10 mouse cellular contexts compared by ENCODE assay signal in the genomic region with DNA sequence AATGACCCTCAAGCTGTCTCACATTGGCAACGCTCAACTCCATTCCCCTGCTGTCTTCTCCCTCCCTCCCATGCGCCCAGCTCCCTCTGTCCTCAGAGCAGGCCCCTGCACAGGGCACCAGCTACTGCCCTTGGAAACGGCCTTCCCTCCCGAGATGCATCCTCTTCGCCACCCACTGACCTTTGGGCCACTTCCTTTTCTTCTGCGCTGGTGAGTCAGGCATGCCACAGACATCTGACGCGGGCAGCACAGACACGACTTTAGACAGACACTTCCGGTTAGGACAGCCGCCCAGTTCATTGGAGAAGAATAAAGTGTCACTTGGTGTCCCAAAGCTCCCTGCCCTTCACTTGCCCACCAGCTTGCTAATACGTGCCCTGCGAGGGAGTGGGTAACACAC. TPM values are rescaled to one million over a fixed set of nuclear protein-coding genes. Genes with fewer than 3 reads are reported as not detected.
DNase-seq lines count a peak whose midpoint lies in the region; ATAC-seq lines count a peak whose summit lies in the region.
"Had no signal": no experiment of that assay in that cellular context is flagged by ENCODE, and none has a peak within 500 bp of the region (broad histone marks: within the 10 kb centered on the region; RNA-seq: fewer than 3 reads in every experiment).

No protein-coding gene starts in this region.

- no peaks in the 10 kb centered on the region for H3K27me3 ChIP-seq in forebrain, embryonic 11.5 days (ENCODE audit: control insufficient read depth, insufficient read depth, low read length)
- H3K27me3 ChIP-seq in forebrain, embryonic 12.5 days = peaks cover 6% of the 10 kb centered on the region; the same call in 1 of the 2 replicates
- no peaks in the 10 kb centered on the region for H3K27me3 ChIP-seq in kidney, embryonic 15.5 days

- peak; percentile 48 for DNase-seq in forebrain, embryonic 11.5 days (ENCODE audit: low spot score)
- peak; percentile 83 to 86 for DNase-seq in adrenal gland, postnatal 36 days
- DNase-seq in lung, postnatal 4 days = peak; percentile 73 to 74
- DNase-seq in spleen, postnatal 10 days (ENCODE audit: low spot score in 2 of 2) = no peak
- DNase-seq in yolk sac, embryonic 10.5 days (ENCODE audit: low spot score) = no peak
- DNase-seq in right cerebral cortex, adult 18-20 months = no peak
- DNase-seq: retina, postnatal 1 day had no signal

- no peaks in the 10 kb centered on the region for H3K4me1 ChIP-seq in forebrain, embryonic 11.5 days (replicated peaks; ENCODE audit: control insufficient read depth, insufficient read depth, low read length)
- H3K4me1 ChIP-seq in forebrain, embryonic 12.5 days = peaks cover 16% of the 10 kb centered on the region; the same call in 1 of the 2 replicates
- H3K4me1 ChIP-seq in kidney, embryonic 15.5 days = peaks cover 14% of the 10 kb centered on the region

- WGBS in forebrain, embryonic 11.5 days = 82% methylated on average over 13 of the region's 13 CpGs
- 85% methylated on average over 13 of the region's 13 CpGs for WGBS in forebrain, embryonic 12.5 days
- 35% methylated on average over 13 of the region's 13 CpGs for WGBS in kidney, embryonic 15.5 days

- ATAC-seq in forebrain, embryonic 11.5 days (replicated peaks; ENCODE audit: low FRiP score) = no peak
- ATAC-seq in forebrain, embryonic 12.5 days (ENCODE audit: low FRiP score) = no peak
- peak; percentile 41; the same call in 1 of the 2 replicates for ATAC-seq in kidney, embryonic 15.5 days (replicated peaks; ENCODE audit: low FRiP score)

- H3K4me3 ChIP-seq in forebrain, embryonic 11.5 days (ENCODE audit: low read depth, low read length) = no peak overlapping the region
- no peak overlapping the region for H3K4me3 ChIP-seq in forebrain, embryonic 12.5 days (replicated peaks)
- no peak overlapping the region for H3K4me3 ChIP-seq in kidney, embryonic 15.5 days (replicated peaks)

- H3K36me3 ChIP-seq in forebrain, embryonic 11.5 days (ENCODE audit: control insufficient read depth, insufficient read depth, low read length) = no peaks in the 10 kb centered on the region
- H3K36me3 ChIP-seq in forebrain, embryonic 12.5 days (replicated peaks) = no peaks in the 10 kb centered on the region
- no peaks in the 10 kb centered on the region for H3K36me3 ChIP-seq in kidney, embryonic 15.5 days

- H3K9me3 ChIP-seq in forebrain, embryonic 11.5 days (ENCODE audit: control insufficient read depth, low read length) = no peaks in the 10 kb centered on the region
- H3K9me3 ChIP-seq in forebrain, embryonic 12.5 days = no peaks in the 10 kb centered on the region
- H3K9me3 ChIP-seq in kidney, embryonic 15.5 days (replicated peaks) = no peaks in the 10 kb centered on the region

- no peak overlapping the region for H3K27ac ChIP-seq in forebrain, embryonic 11.5 days (ENCODE audit: low read depth, low read length)
- no peak overlapping the region for H3K27ac ChIP-seq in forebrain, embryonic 12.5 days
- no peak overlapping the region for H3K27ac ChIP-seq in kidney, embryonic 15.5 days

- H3K9ac ChIP-seq in forebrain, embryonic 11.5 days (ENCODE audit: low read length) = no peak overlapping the region
- H3K9ac ChIP-seq in forebrain, embryonic 12.5 days = no peak overlapping the region
- H3K9ac ChIP-seq in kidney, embryonic 15.5 days = no peak overlapping the region

- no peak overlapping the region for H3K4me2 ChIP-seq in forebrain, embryonic 11.5 days (ENCODE audit: low read depth, low read length, severe bottlenecking)
- no peak overlapping the region for H3K4me2 ChIP-seq in forebrain, embryonic 12.5 days
- peak overlapping the region; percentile 7; the same call in 1 of the 2 replicates for H3K4me2 ChIP-seq in kidney, embryonic 15.5 days

RNA-seq across cellular contexts. Expression of gene Gpa33, which starts 8.1 kb away (rescaled TPM):
- polyA plus RNA-seq in forebrain, embryonic 11.5 days (2014; fragmentation: Nextera tagmentation; extraction: Ambion mirVana) = 0.12 and 0.20 TPM in 2 replicates
- not detected in 2 replicates for polyA plus RNA-seq in forebrain, embryonic 12.5 days (2016; fragmentation: Nextera tagmentation; extraction: Ambion mirVana)
- total RNA-seq in adrenal gland, postnatal 36 days (2021) = under 1 TPM; 0.10 to 0.23 TPM
- 0.70 and 2.4 TPM in 2 replicates for polyA plus RNA-seq in kidney, embryonic 15.5 days (2015; fragmentation: Nextera tagmentation; extraction: Ambion mirVana)
- total RNA-seq: left cerebral cortex, postnatal 10 days had no signal

RNA-seq across cellular contexts. Expression of gene Dusp27, which starts 10.4 kb away (rescaled TPM):
- polyA plus RNA-seq in forebrain, embryonic 11.5 days (2014; fragmentation: Nextera tagmentation; extraction: Ambion mirVana) = 1.8 and 2.2 TPM in 2 replicates
- 1.4 and 1.8 TPM in 2 replicates for polyA plus RNA-seq in forebrain, embryonic 12.5 days (2016; fragmentation: Nextera tagmentation; extraction: Ambion mirVana)
- under 1 TPM; 0.07 to 0.10 TPM for total RNA-seq in adrenal gland, postnatal 36 days (2021)
- 1.0 and 1.3 TPM in 2 replicates for polyA plus RNA-seq in kidney, embryonic 15.5 days (2015; fragmentation: Nextera tagmentation; extraction: Ambion mirVana)

Comparison
In these comparisons a context has a peak if more than half of its experiments do, and no peak if none do; other contexts are left out.
1. DNase-seq: peak in forebrain, embryonic 11.5 days (single experiment), adrenal gland, postnatal 36 days (2 of 2) and lung, postnatal 4 days (2 of 2); none in spleen, postnatal 10 days (0 of 2), yolk sac, embryonic 10.5 days (single experiment) and right cerebral cortex, adult 18-20 months (single experiment).